Mouse (Mus musculus) ES-E14 (cell line): ENCODE data around the gene Zbtb8os.

ENCODE experiments used
- CHD2 ChIP-seq: IDR thresholded peaks from 2 replicates; pipeline ENCODE4 v1.6.1; 2014; ENCODE audit warnings: mild to moderate bottlenecking, low read depth, low read length, inconsistent platforms
- MAFK ChIP-seq: IDR thresholded peaks from 2 replicates; pipeline ENCODE4 v1.6.1; 2014; ENCODE audit warnings: mild to moderate bottlenecking, low read depth, low read length, inconsistent platforms; ENCODE audit not compliant: insufficient read depth
- ZC3H11A ChIP-seq: IDR thresholded peaks from 2 replicates; pipeline ENCODE4 v1.6.1; 2012; ENCODE audit warnings: low read depth, mild to moderate bottlenecking, inconsistent platforms, low read length, borderline replicate concordance
- ZNF384 ChIP-seq: IDR thresholded peaks from 2 replicates; pipeline ENCODE4 v1.6.1; 2012; ENCODE audit warnings: low read depth, low read length, inconsistent platforms

DNA sequence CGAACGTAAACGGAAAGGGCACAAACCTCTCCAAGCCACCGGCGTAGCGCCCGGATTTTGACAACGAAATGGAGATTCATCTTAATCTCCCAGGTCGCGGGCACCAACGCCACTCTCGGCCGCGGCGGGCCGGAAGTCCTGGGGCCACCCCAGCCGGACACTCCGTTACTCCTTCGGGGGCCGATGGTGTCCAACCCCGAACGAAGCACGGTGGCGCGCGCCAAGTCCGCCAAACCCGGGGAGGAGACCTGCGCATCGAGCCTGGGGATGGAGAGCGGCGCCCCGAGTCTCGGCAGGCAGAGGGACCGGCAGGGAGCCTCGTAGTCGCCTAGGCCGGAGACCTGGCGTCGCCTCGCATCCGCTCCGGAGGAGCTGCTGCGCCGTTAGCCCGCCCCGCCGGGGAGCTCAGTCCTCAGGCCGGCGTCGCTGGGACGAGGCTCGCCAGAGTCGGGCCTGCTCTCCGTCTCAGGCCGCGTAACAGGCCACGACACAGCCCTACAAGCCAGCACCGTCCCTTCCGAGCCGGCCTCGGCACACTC is 749 bp upstream of the Zbtb8os start:
- TF ChIP-seq ZNF384 (no peak), MAFK (no peak), ZC3H11A (no peak), CHD2 (no peak)
